Mouse (Mus musculus) hindbrain, embryonic 11.5 days (tissue): ENCODE data around the gene Matn3. TPM values are rescaled to one million over a fixed set of nuclear protein-coding genes. Genes with fewer than 3 reads are reported as not detected.
"Not testable (repeated sequence)": the region's sequence is repeated elsewhere in the genome, so short reads cannot be mapped to it uniquely, and the experiment has no call there.

Experiments used
- ATAC-seq: fragments of 200-750 bp; cut with Nextera tagmentation; 2 replicates; pipeline ENCODE4 v1.8.0; 2017; ENCODE audit warnings: mild to moderate bottlenecking, moderate TSS enrichment, moderate library complexity; ENCODE audit not compliant: low FRiP score
- DNase-seq: peaks from one replicate; pipeline ENCODE4 v3.0.0-alpha.2; 2015; ENCODE audit warnings: low spot score
- H3K27ac ChIP-seq: fragments of 300-500 bp; sonication (generic); 2 replicates; pipeline ENCODE4 v1.5.1; 2014; ENCODE audit warnings: mild to moderate bottlenecking, low read depth, low read length
- H3K27me3 ChIP-seq: fragments of 300-500 bp; sonication (generic); 2 replicates; pipeline ENCODE4 v1.6.1; 2014; ENCODE audit warnings: mild to moderate bottlenecking, low read length, moderate library complexity, mixed read lengths; ENCODE audit not compliant: control insufficient read depth, insufficient read depth
- H3K36me3 ChIP-seq: fragments of 300-500 bp; sonication (generic); 2 replicates; pipeline ENCODE4 v1.6.1; 2014; ENCODE audit warnings: mild to moderate bottlenecking, low read length, moderate library complexity, mixed read lengths; ENCODE audit not compliant: control insufficient read depth, insufficient read depth
- H3K4me1 ChIP-seq: fragments of 300-500 bp; sonication (generic); replicated peaks from 2 replicates; pipeline ENCODE4 v1.6.1; 2014; ENCODE audit warnings: low read length, mixed read lengths; ENCODE audit not compliant: control insufficient read depth, insufficient read depth
- H3K4me2 ChIP-seq: fragments of 300-500 bp; sonication (generic); replicated peaks from 2 replicates; pipeline ENCODE4 v1.6.1; 2014; ENCODE audit warnings: mild to moderate bottlenecking, low read depth, low read length
- H3K4me3 ChIP-seq: fragments of 300-500 bp; sonication (generic); 2 replicates; pipeline ENCODE4 v1.5.1; 2014; ENCODE audit warnings: low read depth, low read length
- H3K9ac ChIP-seq: fragments of 300-500 bp; sonication (generic); 2 replicates; pipeline ENCODE4 v1.6.1; 2014; ENCODE audit warnings: low read depth, low read length
- H3K9me3 ChIP-seq: fragments of 300-500 bp; sonication (generic); 2 replicates; pipeline ENCODE4 v1.6.1; 2016; ENCODE audit warnings: low read length; ENCODE audit not compliant: control insufficient read depth
- WGBS: fragments of 180-500 bp; shearing (Covaris S2); extraction: QIAGEN DNeasy Blood & Tissue Kit; methylation state at CpG from one replicate; pipeline ENCODE4 v1.1.7; 2014; 5-methylcytosine and 5-hydroxymethylcytosine counted together
- polyA plus RNA-seq: library from polyadenylated mRNA; unstranded; fragments of >200 nt; fragmentation: Nextera tagmentation; extraction: Ambion mirVana; gene quantifications from 2 replicates; pipeline ENCODE4 v1.2.1, GENCODE M21; 2014

Gene Matn3
- polyA plus RNA-seq, 1 experiment from 2014 or later: 1.6 TPM

- H3K27ac ChIP-seq: no peak overlapping the region
- no peak overlapping the region for H3K9ac ChIP-seq
- DNase-seq (no peak), ATAC-seq (no peak)
- WGBS: 90% methylated on average over 3 of the region's 3 CpGs
- no peaks in the 10 kb centered on the region for H3K36me3 ChIP-seq
- H3K9me3 ChIP-seq: no peaks in the 10 kb centered on the region
- no peak overlapping the region for H3K4me2 ChIP-seq
- H3K4me1 ChIP-seq: no peaks in the 10 kb centered on the region
- no peaks in the 10 kb centered on the region for H3K27me3 ChIP-seq
- H3K4me3 ChIP-seq: no peak overlapping the region
These were observed 20.1 kb upstream of the Matn3 start for GRCm38 (mm10) chr12:8927652-8928051.

- ATAC-seq (no peak), DNase-seq (no peak)
- H3K4me3 ChIP-seq: no peak overlapping the region
- H3K27me3 ChIP-seq: no peaks in the 10 kb centered on the region
- H3K9ac ChIP-seq: no peak overlapping the region
- H3K27ac ChIP-seq: no peak overlapping the region
- WGBS: 79% methylated on average over 4 of the region's 4 CpGs
- H3K4me1 ChIP-seq: no peaks in the 10 kb centered on the region
- no peak overlapping the region for H3K4me2 ChIP-seq
- H3K36me3 ChIP-seq: no peaks in the 10 kb centered on the region
- no peaks in the 10 kb centered on the region for H3K9me3 ChIP-seq
These were observed 19.0 kb upstream of the Matn3 start for GRCm38 (mm10) chr12:8928766-8929165.

- Histone ChIP-seq H3K36me3 (peaks cover 5% of the 10 kb centered on the region), H3K4me2 (no peak overlapping the region), H3K27ac (no peak overlapping the region), H3K9me3 (no peaks in the 10 kb centered on the region), H3K27me3 (no peaks in the 10 kb centered on the region), H3K9ac (no peak overlapping the region), H3K4me3 (no peak overlapping the region), H3K4me1 (no peaks in the 10 kb centered on the region)
- DNase-seq (no peak), ATAC-seq (no peak)
- WGBS: 84% methylated on average over 4 of the region's 4 CpGs
These were observed 16.6 kb upstream of the Matn3 start for GRCm38 (mm10) chr12:8931083-8931482.

GRCm38 (mm10) chr12:8935349-8935748 is 12.4 kb upstream of the Matn3 start:
- H3K9ac ChIP-seq: no peak overlapping the region; the same call in 1 of the 2 replicates
- no peak overlapping the region for H3K4me2 ChIP-seq
- no peak overlapping the region for H3K27ac ChIP-seq
- ATAC-seq (no peak), DNase-seq (no peak)
- no peaks in the 10 kb centered on the region for H3K27me3 ChIP-seq
- 80% methylated on average over 5 of the region's 5 CpGs for WGBS
- H3K4me1 ChIP-seq: no peaks in the 10 kb centered on the region
- H3K9me3 ChIP-seq: no peaks in the 10 kb centered on the region
- peaks cover 8% of the 10 kb centered on the region for H3K36me3 ChIP-seq
- H3K4me3 ChIP-seq: no peak overlapping the region

- H3K36me3 ChIP-seq, H3K27ac ChIP-seq, DNase-seq, H3K4me3 ChIP-seq, ATAC-seq, H3K4me2 ChIP-seq, H3K9me3 ChIP-seq, H3K9ac ChIP-seq, H3K27me3 ChIP-seq, H3K4me1 ChIP-seq: not testable (repeated sequence)
- WGBS: 85% methylated on average over 4 of the region's 4 CpGs
These were observed 11.5 kb upstream of the Matn3 start for GRCm38 (mm10) chr12:8936210-8936609.

- no peak for ATAC-seq
- WGBS: 94% methylated on average over 4 of the region's 4 CpGs
- no peaks in the 10 kb centered on the region for H3K4me1 ChIP-seq
- no peak overlapping the region for H3K9ac ChIP-seq
- H3K27me3 ChIP-seq: no peaks in the 10 kb centered on the region
- H3K27ac ChIP-seq: no peak overlapping the region
- peaks cover 8% of the 10 kb centered on the region for H3K36me3 ChIP-seq
- no peaks in the 10 kb centered on the region for H3K9me3 ChIP-seq
- no peak for DNase-seq
- H3K4me2 ChIP-seq: no peak overlapping the region
- H3K4me3 ChIP-seq: no peak overlapping the region
These were observed 8.2 kb upstream of the Matn3 start for GRCm38 (mm10) chr12:8939490-8939889.

- WGBS: 73% methylated on average over 12 of the region's 12 CpGs
- DNase-seq (no peak), ATAC-seq (no peak)
- Histone ChIP-seq H3K4me2 (no peak overlapping the region), H3K9ac (no peak overlapping the region), H3K36me3 (peaks cover 8% of the 10 kb centered on the region), H3K9me3 (no peaks in the 10 kb centered on the region), H3K4me3 (no peak overlapping the region), H3K27ac (no peak overlapping the region), H3K4me1 (no peaks in the 10 kb centered on the region), H3K27me3 (no peaks in the 10 kb centered on the region)
These were observed 7.4 kb upstream of the Matn3 start for GRCm38 (mm10) chr12:8940011-8941005.

GRCm38 (mm10) chr12:8941131-8941615 is 6.6 kb upstream of the Matn3 start:
- Histone ChIP-seq H3K4me3 (no peak overlapping the region), H3K9ac (no peak overlapping the region), H3K36me3 (peaks cover 3% of the 10 kb centered on the region; the same call in 1 of the 2 replicates), H3K4me1 (no peaks in the 10 kb centered on the region), H3K27ac (no peak overlapping the region), H3K27me3 (no peaks in the 10 kb centered on the region), H3K4me2 (no peak overlapping the region), H3K9me3 (no peaks in the 10 kb centered on the region)
- WGBS: 65% methylated on average over 4 of the region's 4 CpGs
- no peak for ATAC-seq
- no peak for DNase-seq
